Mouse (Mus musculus): ENCODE data around the gene Lclat1.
A peak's percentile ranks its signal among the peaks of the same experiment; 100 is the strongest.

Gene Lclat1

GRCm38 (mm10) chr17:73107158-73108157, at the start of gene Lclat1:
TSS of gene Lclat1 (plus strand) at chr17:73107985.
- DNase-seq = peak; percentile 94

GRCm38 (mm10) chr17:73058319-73058718, 49.5 kb upstream of the Lclat1 start:
- DNase-seq = no peak

DNA sequence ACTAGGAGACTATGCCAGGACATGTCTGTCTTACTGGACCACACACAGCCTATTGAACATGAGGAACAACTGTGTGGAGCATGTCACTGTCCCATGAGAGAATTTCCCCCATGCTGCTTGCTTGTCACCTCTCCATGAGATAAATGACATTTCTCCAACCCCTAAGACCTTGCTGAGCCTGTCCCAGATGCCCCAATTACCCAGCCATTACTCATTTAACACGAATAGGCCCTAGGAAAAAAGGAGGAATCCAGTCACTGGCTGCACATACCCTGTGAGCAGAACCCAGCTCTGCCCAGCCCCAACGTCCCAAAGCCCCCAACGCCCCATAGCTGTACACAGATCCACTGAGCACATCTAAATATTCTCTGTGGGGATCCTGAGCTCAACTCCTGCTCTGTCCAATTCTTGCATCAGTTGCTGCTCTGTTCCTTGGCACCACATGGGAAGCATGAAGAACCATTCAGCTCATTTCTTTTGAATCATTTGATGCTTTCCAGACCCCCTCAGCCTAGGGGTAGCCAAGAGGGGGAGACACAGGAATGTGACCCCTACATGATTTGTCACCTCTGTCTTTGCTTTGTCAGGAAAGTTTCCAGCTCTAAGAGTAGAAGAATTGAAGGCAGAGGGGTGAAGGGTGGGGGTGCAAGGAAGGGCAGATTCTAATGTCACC, 47.4 kb upstream of the Lclat1 start:
- no peak for DNase-seq

DNA sequence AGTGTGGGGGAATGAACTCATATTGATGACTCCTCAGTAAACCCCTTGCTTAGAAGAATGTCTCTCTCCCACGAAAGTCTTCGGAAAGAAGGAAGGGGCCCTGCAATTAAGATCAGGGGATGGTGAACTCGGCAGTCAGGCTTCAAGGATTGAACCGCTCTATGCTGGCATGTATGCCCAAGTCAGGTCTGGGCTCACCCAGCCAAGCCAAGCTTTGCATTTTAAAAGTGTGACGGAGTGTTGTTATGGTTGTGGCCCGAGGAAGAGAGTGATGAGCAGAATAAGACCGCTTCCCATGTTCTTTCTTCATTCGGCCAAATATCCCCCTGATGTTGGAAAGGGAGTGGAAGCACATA, 46.9 kb upstream of the Lclat1 start:
- no peak for DNase-seq

DNA sequence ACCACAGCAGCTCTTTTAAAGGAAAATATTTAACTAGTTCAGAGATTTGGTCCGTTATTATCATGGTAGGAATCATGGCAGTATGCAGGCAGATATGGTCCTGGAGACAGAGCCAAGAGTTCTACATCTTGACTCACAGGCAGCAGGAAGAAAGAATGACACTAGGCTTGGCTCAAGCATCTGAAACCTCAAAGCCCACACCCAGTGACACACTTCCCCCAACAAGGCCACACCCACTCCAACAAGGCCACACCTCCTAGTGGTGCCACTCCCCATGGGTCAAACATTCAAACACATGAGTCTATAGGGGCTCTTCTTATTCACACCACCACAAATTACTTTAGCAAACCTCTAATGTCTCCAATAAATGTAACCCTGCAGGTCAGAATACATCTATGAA, 45.1 kb upstream of the Lclat1 start:
- no peak for DNase-seq

DNA sequence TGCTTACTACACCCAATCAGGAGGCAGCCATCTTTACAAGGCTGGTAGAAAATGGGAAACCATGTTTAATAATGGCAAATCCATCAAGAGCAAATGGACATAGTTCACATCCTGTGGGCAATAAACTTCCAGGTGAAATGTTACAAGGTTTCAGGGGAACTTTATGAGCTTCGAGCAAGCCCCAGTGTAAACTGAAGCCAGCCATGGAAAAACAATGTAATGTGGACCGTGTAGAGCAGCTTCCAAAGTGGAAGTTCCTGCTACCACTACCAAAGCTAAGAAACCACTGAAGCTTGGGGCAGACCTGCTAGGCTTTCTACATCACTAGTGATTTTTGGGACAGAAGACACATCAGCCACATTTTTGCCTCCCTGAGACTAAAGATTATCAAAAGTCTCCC, 44.5 kb upstream of the Lclat1 start:
- DNase-seq = no peak

GRCm38 (mm10) chr17:73063781-73064180, 44.0 kb upstream of the Lclat1 start:
- DNase-seq = no peak

DNA sequence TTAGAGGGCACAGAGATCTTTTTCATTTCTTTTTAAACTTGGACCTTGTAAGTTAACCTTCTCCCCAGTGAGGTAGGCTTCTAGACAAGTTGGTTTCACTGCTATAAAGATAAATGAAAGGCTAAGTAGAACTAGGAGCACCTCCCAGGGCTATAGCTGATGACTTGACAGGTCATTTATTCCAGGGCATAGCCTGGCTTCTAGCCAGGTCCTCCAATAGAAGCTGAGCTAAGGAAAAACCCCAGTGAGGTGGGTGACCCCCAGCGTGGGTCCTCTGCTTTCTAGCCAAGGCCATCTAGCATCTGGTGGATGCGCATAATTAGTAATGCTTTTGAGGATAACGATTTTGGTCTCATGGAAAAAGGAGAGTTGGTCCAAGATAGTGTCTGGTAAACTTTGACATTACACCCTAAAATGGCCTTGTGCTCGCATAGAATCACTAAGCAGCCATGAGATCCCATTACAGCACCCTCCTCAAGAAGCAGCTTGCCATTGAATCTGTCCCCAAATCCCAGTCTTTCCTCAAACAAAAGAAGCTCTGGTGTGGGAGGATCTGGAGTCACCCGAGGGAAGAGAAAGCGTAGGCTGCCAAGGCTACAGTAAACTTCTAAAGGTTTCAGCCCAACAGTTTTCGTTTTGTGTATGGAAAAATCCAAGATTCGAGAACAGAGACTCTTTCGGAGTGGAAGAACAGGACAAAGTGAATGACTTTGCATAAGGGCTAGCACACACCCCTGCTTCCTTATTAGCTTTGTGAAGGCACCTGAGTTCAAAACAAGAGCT, 41.2 kb upstream of the Lclat1 start:
- DNase-seq = no peak

DNA sequence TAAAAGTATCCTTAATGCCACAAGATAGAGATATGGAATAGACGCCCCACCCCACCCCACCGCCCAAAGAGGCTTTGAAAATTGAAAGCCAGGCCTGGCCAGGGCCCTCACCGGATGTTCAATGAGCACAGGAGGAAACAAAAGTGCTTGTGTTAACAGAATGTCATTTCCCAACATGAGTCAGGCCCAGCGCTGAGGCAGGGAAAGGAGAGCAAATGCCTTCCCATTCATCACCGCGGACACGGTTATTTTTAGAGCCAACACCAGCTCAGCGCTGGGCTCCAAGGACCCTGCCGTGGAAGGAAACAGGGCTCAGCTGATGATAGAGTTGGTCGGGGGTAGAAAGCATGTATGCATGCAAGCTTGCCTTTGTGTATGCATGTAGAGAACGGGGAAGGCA, 40.4 kb upstream of the Lclat1 start:
- no peak for DNase-seq

DNA sequence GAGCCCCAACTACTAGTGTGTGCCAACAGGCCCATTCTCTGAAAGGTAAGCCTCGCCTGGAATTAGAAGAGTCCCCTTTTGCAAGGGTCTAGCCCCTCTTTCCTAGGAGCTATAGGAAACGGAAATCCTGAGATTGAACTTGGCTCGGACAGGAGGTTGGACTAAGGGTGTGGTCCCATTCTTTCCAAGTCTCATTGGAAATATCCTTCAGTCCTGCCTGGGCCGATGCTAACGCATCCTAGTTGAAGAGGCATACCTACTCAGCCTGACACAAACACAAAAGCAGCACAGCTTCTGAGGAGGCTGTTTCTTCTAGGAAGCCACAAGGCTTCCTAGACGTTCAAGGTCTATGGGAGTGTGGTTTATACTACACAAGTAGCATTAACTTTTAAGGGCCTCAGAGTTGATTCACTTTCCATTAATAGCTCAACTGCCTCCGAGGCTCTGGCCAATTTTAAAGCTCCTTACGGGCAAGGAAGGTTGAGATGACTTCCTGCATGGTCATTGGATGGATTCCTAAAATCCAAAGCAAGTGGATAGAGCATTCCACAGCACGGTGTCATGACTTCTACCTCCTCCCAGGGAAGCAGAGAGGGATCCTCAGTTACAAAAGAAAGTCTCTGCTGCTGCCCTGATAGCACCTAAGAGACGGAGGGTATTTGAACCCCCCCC, 39.3 kb upstream of the Lclat1 start:
- DNase-seq = no peak

- DNase-seq = no peak
These were observed 37.3 kb upstream of the Lclat1 start for GRCm38 (mm10) chr17:73070466-73070865.

DNA sequence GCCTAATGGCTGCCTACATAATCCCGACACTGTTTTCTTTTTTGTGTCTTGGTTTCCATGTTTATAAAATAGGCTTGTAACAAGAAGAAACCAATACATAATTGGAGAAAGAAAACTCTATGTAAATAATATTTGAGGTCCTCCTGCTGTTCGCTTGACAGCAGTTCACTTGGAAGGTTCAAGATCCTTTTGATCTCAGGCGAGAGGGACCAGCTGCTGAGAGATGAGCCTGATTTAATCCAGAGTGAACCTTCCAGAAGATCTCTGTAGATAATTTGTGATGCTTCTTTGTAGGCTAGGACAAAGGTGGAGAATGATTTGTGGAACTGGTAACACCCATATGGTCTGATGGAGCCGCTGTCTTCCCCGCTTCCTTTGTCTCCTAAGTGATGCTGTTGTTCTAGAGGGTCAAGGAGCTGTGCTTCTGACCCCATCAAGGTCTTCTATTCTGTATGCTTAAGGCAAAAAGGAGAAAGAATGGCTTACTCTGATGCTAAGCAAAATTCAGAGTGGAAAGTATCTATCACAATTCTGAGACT, 36.0 kb upstream of the Lclat1 start:
- no peak for DNase-seq

GRCm38 (mm10) chr17:73072286-73072685, 35.5 kb upstream of the Lclat1 start:
- no peak for DNase-seq

GRCm38 (mm10) chr17:73074631-73075030, 33.2 kb upstream of the Lclat1 start:
- DNase-seq = no peak

DNA sequence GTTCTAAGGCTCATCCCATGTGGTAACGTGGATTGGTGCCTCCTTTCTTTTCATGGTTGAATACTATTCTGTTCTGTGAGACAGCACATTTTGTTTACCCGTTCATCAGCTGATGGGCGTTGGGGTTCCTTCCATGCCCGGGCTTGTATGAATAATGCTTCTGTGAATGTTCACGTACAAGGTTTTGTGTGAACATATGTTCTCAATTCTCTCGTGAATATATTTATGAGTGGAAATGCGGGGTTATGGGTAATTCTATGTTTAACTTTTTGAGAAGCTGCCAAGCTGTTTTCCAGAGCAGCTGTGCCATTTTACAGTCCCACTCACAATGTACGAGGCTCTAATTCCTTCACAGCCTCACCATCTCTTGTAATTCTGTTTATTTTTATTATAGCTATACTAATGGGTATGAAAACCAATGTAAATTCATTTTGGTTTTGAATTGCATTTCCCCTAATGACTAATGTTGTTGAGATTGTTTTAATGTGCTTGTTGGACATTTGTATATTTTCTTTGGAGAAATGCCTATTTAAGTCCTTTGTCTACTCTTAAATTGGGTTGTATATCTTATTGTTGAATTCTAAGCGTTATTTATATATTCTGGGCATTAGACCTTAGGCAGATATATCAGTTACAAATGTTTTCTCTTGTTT, 32.4 kb upstream of the Lclat1 start:
- no peak for DNase-seq

DNA sequence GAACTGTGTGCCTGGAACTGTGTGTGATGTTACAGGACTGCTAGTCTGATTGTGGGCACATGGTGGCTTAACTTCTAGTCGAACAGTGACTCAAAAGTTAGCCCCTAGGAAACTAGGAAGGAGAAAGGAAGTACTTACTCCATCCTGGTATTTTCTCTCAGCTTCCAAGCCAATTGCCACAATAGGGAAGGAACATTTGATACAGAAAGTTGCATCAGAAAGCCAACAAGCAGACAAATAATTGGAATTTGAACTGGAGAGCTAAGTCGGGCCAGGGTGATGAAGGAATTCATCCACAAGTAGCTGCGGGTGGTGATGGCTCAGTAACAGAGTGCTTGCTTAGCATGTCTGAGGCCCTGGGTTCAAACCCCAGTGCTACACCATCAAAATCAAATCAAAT, 30.1 kb upstream of the Lclat1 start:
- DNase-seq = no peak

- no peak for DNase-seq
These were observed 26.2 kb upstream of the Lclat1 start for GRCm38 (mm10) chr17:73081360-73082133.

DNA sequence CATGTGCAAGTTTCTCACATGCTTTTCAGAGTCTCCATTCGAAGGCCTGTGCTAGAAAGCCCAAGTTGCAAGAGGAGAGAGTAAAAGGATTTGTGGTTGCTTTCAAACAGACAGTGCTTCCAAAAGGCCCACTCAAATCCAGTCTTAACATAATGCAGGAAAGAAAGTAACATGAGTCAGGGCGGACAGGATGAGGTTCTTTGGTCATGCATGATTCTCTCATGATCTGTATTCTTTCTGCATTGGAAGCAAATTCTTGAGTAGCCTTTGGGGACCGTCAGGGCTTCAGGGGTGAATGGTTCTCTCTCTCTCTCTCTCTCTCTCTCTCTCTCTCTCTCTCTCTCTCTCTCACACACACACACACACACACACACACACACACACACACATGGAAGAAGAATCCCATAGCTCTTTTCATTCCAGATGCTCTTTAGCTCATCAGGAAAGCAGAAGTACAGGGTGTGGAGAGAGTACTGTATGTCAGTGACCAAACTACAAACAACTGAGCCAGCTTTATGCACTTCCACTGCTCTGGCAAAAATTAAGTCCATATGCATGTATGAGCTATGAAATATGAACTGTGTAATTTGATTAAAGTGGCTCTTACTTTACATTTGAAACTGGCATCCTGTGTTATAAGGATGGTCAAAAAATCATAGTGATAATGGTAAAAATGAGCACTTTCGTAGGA, 25.1 kb upstream of the Lclat1 start:
- DNase-seq = no peak

DNA sequence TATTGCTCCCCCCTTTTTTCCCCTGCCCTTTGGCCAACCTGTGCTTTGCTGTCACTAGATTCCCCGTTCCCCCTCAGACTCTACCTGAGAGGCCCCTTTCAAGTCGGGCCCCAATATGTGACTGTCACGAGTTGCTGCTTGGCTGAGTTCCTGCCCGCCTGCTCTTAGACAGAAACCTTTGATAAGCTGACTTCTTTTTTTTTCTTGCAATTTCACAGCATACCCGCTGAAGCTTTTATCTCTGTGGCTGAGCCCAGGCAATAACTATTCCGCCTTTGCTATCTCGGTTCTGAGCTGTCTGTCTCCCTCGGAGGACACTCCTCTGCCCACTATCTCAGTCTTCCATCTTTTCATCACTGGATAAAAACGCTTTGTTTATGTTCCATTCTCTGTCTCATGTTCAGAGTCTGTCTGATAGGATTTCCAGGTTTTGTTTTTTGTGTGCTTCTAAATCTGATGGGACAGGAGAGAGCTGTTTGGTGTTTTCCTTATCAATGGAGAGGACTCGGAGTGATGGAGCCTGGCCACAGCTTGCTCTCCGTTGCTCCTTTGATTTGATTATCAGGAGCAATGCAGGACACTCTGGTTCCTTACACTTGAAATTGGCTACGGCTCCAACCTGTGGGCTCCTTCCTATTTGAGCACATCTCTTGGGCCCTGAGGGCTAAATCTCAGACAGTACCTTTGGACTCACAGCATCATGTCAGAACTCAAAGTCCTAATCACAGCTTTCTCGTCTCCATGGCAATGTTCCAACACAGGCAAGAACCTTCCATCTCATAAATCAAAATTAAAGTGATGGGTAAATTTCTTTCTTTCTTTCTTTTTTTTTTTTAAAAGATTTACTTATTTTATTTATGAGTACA, 20.5 kb upstream of the Lclat1 start:
- no peak for DNase-seq

DNA sequence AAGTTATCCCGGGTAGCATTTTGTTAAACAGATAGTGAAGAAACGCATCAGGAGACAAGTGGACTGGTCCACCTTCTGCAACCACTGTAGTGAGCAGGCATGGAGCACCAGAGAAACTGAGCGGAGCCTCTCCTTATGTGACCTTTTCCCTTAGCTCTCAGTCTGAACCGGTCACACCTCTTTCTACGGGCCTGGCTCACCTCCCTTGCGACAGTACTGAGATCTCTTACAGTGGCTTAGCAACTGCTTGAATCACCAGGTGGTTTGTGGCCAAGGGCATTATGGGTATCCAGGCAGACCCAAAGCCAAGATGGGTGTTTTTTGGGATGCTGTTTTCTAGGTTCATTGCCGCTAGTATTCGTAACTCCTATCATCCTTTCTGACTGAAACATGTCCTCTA, 16.4 kb upstream of the Lclat1 start:
- no peak for DNase-seq
